Mouse (Mus musculus) right cerebral cortex, postnatal 4 days (tissue): ENCODE results near the gene C1qtnf5.

ENCODE experiments used
- DNase-seq: peaks from one replicate; pipeline ENCODE4 v3.0.0-alpha.2; 2022

The C1qtnf5 gene

GRCm38 (mm10) chr9:44079997-44080780 lies 26.9 kb upstream of the C1qtnf5 start:
- no peak for DNase-seq

DNA sequence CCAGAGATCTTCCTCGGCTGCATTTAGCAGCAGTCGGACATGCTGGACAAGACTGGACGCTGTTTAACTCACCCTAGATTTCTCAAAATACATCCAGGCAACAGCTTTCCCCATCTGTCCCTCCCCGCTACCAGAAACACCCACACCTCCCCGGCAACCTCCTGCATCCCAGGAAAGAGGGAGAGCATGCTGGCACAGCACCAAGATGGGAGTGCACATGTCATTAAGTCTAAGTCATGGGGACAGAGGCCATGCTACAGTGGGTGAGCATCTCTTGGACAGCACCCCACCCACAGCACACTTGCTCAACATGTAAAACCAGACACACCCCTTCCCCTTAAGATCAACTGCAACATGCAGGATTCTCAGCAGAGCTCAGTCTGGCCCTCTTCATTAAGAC lies 26.1 kb upstream of the C1qtnf5 start:
- no peak for DNase-seq

DNA sequence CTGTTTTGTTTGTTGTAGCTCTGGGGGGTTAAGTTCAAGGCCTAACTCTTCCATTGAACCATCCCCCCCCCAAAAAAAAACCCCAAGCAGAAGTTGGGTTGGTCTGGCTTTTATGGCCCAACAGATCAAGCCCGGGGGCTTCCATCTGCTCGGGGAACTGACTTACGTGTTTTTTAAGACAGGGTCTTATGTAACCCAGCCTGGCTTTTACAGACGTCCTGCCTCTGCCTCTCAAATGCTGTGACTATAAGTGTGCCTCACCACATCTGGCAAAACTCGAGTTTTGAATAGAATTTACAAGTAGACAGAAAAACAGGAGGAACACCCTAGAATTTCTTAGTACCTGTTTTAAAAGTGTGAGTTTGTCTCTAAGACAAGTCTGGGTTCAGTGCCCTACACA lies 25.5 kb upstream of the C1qtnf5 start:
- no peak for DNase-seq

DNA sequence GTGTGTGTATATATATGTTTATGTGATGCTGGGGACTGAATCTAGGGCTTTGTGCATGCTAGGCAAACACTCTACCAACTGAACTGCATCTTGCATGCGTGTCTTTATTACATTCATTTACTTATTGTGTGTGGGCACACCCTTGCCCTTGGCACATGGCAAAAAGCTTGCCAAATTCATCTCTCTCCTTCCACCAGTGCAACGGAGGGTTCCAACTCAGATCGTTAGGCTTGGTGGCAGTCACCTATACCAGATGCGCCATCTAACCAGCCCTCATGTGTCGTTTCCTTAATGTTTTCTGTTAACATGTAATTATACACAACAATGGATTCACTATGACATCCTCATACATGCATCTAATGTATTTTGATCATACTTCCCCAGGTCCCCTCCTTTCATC lies 24.8 kb upstream of the C1qtnf5 start:
- DNase-seq = no peak

DNA sequence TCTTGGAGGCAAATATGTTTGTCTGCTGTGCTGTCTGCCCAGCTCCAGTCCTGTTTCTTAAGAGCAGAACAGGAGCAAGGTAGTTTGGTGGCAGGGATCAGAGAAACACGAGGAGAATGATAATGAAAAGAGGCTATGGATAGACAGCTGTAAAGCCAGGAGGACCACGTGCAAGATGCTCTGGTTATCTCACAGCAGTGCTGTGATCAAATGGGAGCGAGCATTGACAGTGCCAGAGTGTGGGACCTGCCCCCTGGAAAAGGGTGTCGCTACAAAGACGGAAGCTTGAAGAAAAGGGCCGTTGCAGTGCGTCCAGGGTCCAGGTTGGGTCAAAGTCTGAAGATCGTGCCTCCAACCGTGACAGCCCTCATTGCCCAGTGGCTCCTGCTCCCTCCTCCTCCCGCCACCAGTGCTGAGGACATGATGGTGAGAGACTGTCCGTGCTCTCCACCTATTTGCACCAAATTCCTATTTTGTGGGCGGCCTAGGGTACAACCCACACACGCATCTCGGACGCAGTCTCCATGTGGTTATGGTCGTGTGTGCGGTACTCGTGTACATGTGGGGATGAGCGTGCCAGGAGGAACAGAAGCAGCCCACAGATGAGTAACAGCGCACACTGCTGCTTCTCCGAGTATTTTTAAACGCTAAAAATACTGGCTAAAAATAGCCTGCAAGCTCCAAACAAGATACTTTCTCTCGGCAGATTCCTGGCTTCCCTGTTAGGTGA lies 23.5 kb upstream of the C1qtnf5 start:
- DNase-seq = no peak

- DNase-seq = no peak
Observed at GRCm38 (mm10) chr9:44084236-44084635, 22.8 kb upstream of the C1qtnf5 start.

- peak; percentile 81 for DNase-seq
Observed at GRCm38 (mm10) chr9:44084659-44085229, 22.3 kb upstream of the C1qtnf5 start.

DNA sequence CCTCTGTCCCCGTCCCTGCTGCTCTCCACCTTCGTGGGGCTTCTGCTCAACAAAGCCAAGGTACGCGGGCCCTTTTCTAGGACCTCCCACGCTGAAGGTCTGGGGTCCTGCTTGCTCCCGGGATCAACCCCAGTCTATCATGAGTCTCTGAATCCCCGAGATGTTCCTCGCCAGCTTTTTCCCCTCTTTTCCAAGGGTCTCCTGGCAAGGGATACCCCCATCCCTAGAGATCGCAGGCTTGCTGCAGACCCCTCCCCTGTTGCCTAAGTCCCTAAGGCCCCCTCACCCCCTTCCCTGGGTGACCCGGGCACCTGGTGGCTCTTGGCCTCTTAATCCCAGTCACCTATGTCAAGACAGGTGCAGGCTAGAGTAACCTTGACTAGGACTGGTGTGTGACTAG lies 21.8 kb upstream of the C1qtnf5 start:
- DNase-seq = no peak

GRCm38 (mm10) chr9:44085741-44086665 lies 21.0 kb upstream of the C1qtnf5 start:
- DNase-seq = no peak

DNA sequence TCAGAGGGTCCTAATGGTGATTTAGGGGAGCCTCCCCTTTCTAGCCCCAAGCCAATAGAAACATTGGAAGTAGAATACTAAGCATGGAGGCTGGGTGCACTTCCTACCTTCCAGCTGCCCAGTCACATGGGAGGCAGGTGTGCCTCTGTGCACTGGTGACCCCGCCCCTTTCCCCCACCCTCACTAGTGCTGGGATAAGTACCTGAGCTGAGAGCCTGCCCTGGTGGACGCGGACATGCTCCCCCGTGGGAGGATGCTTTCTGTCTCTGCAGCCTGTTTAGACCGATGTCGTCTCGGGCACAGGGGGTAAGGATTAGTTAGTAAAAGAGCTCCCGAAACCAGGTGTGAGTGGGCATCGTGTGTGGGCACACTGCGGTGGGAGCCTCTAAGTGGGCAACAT lies 20.1 kb upstream of the C1qtnf5 start:
- no peak for DNase-seq

DNA sequence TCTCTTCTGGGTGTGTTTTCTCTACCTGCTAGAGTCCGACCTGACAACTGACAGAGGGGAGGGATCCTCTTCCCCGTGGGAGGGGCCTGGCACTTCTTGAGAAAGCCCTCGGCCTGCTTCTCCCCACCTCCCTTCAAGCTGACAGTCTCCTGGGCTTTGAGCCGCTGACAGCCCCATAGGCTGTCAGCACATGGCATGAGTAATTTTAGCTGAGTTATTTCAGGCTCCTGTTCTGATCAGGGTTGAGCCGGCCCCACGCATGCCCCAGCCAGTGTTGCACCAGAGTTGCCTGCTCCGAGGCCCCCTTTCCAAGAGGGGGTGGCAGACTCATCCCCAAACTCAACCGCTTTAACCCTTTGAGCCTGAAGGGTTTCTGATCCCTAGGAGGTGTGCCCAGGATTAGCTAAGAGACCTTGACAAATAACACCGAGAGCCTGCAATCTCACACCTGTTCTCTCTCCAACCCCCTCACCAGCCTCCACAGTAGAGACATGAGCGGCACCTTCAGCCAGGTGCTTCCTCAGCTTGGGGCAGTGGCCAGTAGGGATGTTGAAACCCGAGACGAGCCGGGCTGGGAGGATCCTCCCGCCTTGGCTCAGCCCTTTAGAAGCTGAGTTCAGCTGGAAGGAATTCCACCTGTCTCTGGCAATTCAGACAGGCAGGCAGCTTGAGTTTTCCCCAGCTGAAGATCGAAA lies 19.1 kb upstream of the C1qtnf5 start:
- no peak for DNase-seq

- no peak for DNase-seq
Observed at GRCm38 (mm10) chr9:44088877-44089608, 18.0 kb upstream of the C1qtnf5 start.

GRCm38 (mm10) chr9:44093612-44094503 lies 13.2 kb upstream of the C1qtnf5 start:
- peak; percentile 78 for DNase-seq

DNA sequence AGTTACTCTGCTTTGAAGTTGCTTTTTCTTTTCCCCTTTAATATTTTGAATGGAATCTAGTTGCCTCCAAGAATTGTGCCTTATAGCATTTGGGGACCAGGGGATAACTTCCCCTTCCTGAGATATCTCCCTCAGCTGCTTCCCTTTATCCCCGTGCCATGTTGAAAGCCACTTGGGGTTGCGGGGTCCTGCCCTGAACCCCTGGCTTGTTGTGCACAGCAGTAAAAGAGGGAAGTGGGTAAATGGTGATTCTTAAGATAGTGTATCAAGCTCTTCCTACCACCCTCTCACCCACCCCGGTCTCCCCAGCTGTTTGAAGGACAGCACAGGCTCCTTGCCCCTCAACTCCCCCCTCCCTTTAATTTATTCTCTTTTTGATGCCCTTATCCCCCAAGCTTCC lies 12.3 kb upstream of the C1qtnf5 start:
- DNase-seq = no peak

DNA sequence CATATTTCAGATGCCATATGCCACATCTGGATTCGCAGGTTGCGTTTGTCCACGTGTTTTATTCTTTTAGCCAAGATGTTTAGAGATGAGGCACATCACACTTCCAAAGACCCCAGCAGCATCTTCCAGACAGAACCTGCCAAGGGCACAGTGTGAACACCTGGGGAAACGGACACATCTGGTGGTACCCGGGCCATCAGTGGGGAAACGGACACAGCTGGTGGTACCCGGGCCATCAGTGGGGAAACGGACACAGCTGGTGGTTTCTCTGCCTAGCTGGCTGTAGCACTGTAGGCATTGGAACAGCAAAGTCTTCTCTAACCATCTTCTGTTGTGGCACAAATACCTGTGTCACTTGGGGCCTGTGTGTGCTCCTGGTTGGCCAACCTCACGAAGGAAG lies 11.3 kb upstream of the C1qtnf5 start:
- no peak for DNase-seq

DNA sequence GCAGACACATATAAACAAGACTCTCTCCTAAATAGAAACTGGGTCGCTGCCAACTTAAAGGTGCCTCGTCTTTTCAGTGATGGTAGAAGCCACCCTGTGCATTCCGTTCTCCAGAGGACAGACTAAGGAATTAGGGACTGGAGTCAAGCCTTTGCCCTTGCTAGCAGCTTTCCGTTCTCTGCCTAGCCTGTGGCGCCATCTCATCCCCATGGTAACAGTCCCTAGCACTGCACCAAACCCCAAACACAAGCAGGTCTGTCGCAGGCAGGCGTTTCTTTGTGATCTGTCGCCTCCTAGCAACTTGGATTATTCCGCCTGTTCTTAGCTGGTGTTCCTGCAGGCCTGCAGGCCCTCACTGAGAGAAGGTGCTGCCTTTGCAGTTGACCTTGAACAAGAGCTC lies 10.5 kb upstream of the C1qtnf5 start:
- peak; percentile 48 for DNase-seq

DNA sequence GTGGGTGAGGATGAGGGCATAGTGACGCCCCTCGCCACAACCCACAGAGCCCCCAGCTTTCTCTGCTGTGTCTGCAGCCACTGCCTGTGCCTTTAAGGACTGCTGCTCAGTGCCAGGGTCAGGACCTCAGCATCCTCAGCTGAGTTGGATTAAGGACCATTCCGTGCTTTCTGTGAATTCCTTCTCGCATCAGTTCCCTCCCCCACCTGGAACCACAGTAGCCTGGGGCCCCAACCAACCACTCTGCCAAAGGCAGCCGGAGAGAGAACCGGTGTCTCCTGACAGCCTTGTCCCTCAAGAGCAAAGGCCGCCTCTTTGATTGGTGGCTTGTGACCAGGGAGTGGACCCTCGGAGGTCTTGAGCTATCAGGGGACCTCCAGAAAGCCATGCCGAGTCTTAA lies 5.6 kb upstream of the C1qtnf5 start, which contains the start of gene Mfrp:
Gene Mfrp (plus strand): TSS at position 240 of the 400 bp plus-strand sequence.
- DNase-seq = no peak

DNA sequence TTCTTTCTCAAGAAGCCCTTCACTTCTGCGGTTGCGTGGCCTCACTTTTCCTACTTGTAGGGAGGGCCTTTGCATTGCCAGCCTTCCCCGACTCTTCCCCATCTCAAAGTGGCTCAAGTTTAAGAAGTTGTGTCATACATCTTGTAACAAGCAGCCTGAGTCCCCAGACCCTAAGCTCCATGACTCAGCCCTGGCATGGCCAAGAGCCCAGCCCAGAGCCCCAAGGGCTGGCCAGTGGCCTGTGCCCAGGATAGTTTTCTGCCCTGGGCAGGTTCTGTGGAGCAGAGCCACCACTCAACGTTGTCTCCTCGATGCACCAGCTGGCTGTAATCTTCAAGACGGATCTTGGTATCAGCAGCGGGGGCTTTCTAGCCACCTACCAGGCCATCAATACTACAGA lies 2.2 kb upstream of the C1qtnf5 start:
- no peak for DNase-seq

- DNase-seq = no peak
Observed at GRCm38 (mm10) chr9:44105781-44106180, 1.3 kb upstream of the C1qtnf5 start.

GRCm38 (mm10) chr9:44106182-44106581 lies 863 bp upstream of the C1qtnf5 start:
- no peak for DNase-seq
